Mouse (Mus musculus) midbrain, embryonic 16.5 days (tissue): ENCODE measurements around the gene Chil5. TPM values are rescaled to one million over a fixed set of nuclear protein-coding genes. Genes with fewer than 3 reads are reported as not detected.
"Not testable (repeated sequence)": the region's sequence is repeated elsewhere in the genome, so short reads cannot be mapped to it uniquely, and the experiment has no call there.

Experiments
- ATAC-seq: fragments of 200-750 bp; cut with Nextera tagmentation; 2 replicates; pipeline ENCODE4 v1.8.0; 2017; ENCODE audit warnings: moderate TSS enrichment
- H3K27ac ChIP-seq: fragments of 300-500 bp; sonication (generic); 2 replicates; pipeline ENCODE4 v1.5.1; 2014; ENCODE audit warnings: mild to moderate bottlenecking, low read length, mixed read lengths
- H3K27me3 ChIP-seq: fragments of 300-500 bp; sonication (generic); 2 replicates; pipeline ENCODE4 v1.6.1; 2014; ENCODE audit warnings: low read depth, low read length, mixed read lengths; ENCODE audit not compliant: control insufficient read depth, insufficient read depth
- H3K36me3 ChIP-seq: fragments of 300-500 bp; sonication (generic); 2 replicates; pipeline ENCODE4 v1.6.1; 2014; ENCODE audit warnings: mild to moderate bottlenecking, low read length, moderate library complexity, mixed read lengths; ENCODE audit not compliant: control insufficient read depth, insufficient read depth
- H3K4me1 ChIP-seq: fragments of 300-500 bp; sonication (generic); 2 replicates; pipeline ENCODE4 v1.6.1; 2014; ENCODE audit warnings: mild to moderate bottlenecking, low read length, mixed read lengths; ENCODE audit not compliant: control insufficient read depth, insufficient read depth
- H3K4me2 ChIP-seq: fragments of 300-500 bp; sonication (generic); 2 replicates; pipeline ENCODE4 v1.6.1; 2014; ENCODE audit warnings: mild to moderate bottlenecking, low read length, mixed read lengths
- H3K4me3 ChIP-seq: fragments of 300-500 bp; sonication (generic); 2 replicates; pipeline ENCODE4 v1.5.1; 2014; ENCODE audit warnings: low read depth, mild to moderate bottlenecking, low read length, moderate library complexity, mixed read lengths
- H3K9ac ChIP-seq: fragments of 300-500 bp; sonication (generic); 2 replicates; pipeline ENCODE4 v1.6.1; 2014; ENCODE audit warnings: low read depth, low read length, mixed read lengths
- H3K9me3 ChIP-seq: fragments of 300-500 bp; sonication (generic); replicated peaks from 2 replicates; pipeline ENCODE4 v1.6.1; 2014; ENCODE audit warnings: mild to moderate bottlenecking, low read length, mixed read lengths; ENCODE audit not compliant: control insufficient read depth, poor library complexity, severe bottlenecking
- WGBS: fragments of 180-500 bp; shearing (Covaris S2); extraction: QIAGEN DNeasy Blood & Tissue Kit; methylation state at CpG from one replicate; pipeline ENCODE4 v1.1.7; 2014; 5-methylcytosine and 5-hydroxymethylcytosine counted together
- polyA plus RNA-seq: library from polyadenylated mRNA; unstranded; fragments of >200 nt; fragmentation: Nextera tagmentation; extraction: Ambion mirVana; gene quantifications from 2 replicates; pipeline ENCODE4 v1.2.1, GENCODE M21; 2015

Gene Chil5
- not detected in 2 replicates for polyA plus RNA-seq

DNA sequence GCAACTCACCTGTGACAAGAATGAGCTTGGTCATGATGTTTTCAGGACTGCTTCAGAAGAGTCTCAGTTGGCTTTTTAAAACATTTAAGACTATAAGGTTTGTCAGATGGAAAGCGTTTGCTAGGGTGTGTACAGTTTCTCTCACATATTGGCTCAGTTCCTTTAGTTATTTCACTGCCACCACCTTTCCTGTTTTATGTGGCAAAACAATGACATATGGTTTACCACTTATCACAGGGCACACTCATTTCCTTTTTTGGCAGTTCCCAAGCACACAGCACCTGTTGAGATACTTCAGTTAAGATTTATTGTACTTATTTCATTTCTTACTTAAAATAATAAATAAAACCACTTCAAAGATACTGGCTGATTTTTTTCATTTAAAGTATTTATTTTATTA is at the start of gene Chil5:
TSS of gene Chil5 (minus strand) at position 34 of the 400 bp plus-strand sequence.
- no peak for ATAC-seq
- H3K4me3 ChIP-seq, result no peak within 1 kb of the TSS

DNA sequence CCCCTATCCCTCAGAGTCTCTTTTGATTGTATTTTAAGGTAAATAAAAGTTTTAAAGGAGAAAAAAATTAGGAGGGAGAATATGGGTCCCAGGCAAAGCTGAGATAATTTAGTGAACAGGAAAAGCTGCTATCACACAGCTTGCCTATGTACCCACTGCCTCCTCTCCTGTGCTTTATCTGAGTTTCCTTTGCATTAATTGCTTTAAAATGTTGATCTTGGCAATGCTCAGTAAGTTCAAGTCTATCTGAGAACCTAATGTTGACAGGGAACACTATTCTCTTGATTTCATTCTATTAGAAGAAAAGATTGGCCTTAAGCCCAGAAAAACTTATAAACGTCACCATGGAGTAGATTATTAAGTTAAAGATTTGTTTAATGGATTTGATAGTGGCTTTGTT is 42.2 kb upstream of the Chil5 start:
- ATAC-seq, result no peak
- Histone ChIP-seq H3K4me1 (no peaks in the 10 kb centered on the region), H3K9me3 (no peaks in the 10 kb centered on the region), H3K27me3 (no peaks in the 10 kb centered on the region), H3K9ac (no peak overlapping the region), H3K4me3 (no peak overlapping the region), H3K36me3 (no peaks in the 10 kb centered on the region), H3K4me2 (no peak overlapping the region), H3K27ac (no peak overlapping the region)
- 80% methylated on average over 1 of the region's 1 CpGs for WGBS

More for the DNA sequence above, at the start of gene Chil5:
- WGBS, result 91% methylated on average over 1 of the region's 1 CpGs
- no peaks in the 10 kb centered on the region for H3K4me1 ChIP-seq
- no peak within 1 kb of the TSS for H3K27ac ChIP-seq
- no peak within 1 kb of the TSS for H3K4me2 ChIP-seq
- H3K27me3 ChIP-seq, result no peaks in the 10 kb centered on the region
- no peaks in the 10 kb centered on the region for H3K36me3 ChIP-seq
- H3K9me3 ChIP-seq, result no peaks in the 10 kb centered on the region
- no peak within 1 kb of the TSS for H3K9ac ChIP-seq

DNA sequence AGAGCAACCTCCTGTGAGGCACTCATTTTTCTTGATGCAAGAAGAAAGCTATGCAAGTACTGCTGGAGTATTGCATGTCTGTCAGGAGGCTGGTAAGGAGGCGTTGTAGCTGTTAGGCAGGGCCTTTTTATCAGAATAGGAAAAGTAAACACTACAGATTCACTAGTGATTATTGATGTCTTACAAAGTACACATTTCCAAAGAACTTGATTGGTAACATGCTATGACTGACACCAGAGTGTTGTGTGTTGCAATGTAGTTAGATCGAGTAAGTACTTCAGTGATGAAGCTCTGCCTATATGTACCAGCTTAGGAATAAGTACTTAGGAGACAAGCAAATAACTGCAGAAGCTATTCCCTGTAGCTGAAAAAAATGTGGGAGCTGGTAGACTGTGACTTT is 38.4 kb upstream of the Chil5 start:
- Histone ChIP-seq H3K4me1 (no peaks in the 10 kb centered on the region), H3K9ac (no peak overlapping the region), H3K27ac (no peak overlapping the region), H3K36me3 (no peaks in the 10 kb centered on the region), H3K9me3 (no peaks in the 10 kb centered on the region), H3K27me3 (no peaks in the 10 kb centered on the region), H3K4me2 (no peak overlapping the region), H3K4me3 (no peak overlapping the region)
- no peak for ATAC-seq
- WGBS, result 90% methylated on average over 2 of the region's 2 CpGs

DNA sequence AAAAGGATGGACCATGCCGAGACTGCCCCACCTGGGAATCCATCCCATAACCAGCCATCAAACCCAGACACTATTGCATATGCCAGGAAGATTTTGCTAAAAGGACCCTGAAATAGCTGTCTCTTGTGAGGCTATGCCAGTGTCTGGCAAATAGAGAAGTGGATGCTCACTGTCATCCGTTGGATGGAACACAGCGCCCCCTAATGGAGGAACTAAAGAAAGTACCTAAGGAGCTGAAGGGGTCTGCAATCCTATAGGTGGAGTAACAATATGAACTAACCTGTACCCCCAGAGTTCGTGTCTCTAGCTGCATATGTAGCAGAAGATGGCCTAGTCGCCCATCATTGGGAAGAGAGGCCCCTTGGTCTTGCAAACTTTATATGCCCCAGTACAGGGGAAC is 35.1 kb upstream of the Chil5 start:
- H3K9me3 ChIP-seq, H3K9ac ChIP-seq, H3K36me3 ChIP-seq, H3K4me1 ChIP-seq, H3K27me3 ChIP-seq, ATAC-seq, H3K4me3 ChIP-seq, H3K4me2 ChIP-seq, H3K27ac ChIP-seq: not testable (repeated sequence)
- 35% methylated on average over 5 of the region's 5 CpGs for whole genome bisulfite sequencing

DNA sequence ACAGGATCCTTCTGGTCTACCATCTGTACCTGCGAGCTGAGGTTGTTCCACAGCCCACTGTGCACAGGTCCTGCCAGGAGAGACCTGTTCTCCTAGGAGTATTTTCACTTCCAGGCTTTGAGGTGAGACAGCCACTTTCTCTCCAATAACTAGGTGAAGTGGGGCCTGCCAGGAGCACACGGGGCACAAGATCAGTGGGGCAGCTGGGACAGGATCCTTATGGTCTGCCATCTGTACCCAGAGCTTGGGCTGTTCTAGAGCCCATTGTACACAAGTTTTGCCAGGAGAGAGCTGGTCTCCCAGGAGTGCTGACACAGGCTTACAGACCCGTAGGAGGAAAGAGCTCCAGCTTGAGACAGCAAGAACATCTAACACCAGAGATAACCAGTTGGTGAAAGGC is 25.4 kb upstream of the Chil5 start:
- Histone ChIP-seq H3K9ac (no peak overlapping the region), H3K27ac (no peak overlapping the region), H3K4me3 (no peak overlapping the region), H3K27me3 (no peaks in the 10 kb centered on the region), H3K36me3 (no peaks in the 10 kb centered on the region), H3K4me1 (no peaks in the 10 kb centered on the region), H3K9me3 (no peaks in the 10 kb centered on the region), H3K4me2 (no peak overlapping the region)
- 82% methylated on average over 3 of the region's 3 CpGs for WGBS
- no peak for ATAC-seq

DNA sequence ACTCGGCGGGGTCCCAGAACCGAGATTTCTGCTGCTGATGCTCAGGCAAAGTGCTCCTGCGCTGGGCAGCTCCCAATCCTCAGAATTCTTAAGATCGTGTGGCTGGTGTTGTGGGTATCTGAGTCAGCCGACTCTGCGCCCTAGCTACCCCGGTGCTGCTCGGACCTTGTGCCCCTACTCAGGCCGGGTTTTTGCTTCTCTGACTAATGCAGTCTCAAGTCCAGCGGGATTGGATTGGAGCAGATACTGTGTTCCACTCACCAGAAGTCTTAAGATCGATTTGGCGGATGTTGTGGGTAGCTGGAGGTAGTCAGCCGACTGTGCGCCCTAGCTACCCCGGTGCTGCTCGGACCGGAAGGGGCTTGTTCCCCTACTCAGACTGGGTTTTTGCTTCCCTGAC is 19.3 kb upstream of the Chil5 start:
- no peaks in the 10 kb centered on the region for H3K9me3 ChIP-seq
- 77% methylated on average over 18 of the region's 18 CpGs for whole genome bisulfite sequencing

DNA sequence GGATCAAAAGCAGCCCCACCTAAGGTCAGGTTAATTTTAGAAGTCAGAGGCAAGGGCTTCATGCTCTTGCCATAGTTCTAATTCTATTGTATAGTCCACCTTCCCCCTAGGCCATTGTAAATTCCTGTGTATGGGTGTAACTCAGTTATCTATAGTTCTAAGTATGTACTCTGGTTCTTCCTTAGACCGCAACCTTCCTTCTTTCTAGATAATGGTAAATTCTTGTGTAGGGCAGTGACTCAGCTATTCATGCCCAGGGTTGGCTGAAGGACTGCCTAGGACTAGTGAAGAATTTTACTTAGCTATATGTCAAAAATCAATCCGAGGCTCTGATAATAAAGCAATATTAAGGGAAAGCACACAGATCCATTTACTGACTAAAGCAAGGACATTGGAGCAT is 7.7 kb upstream of the Chil5 start:
- H3K4me1 ChIP-seq, result no peaks in the 10 kb centered on the region
- H3K4me2 ChIP-seq, result no peak overlapping the region
- no peak overlapping the region for H3K4me3 ChIP-seq
- ATAC-seq, result no peak
- H3K27ac ChIP-seq, result no peak overlapping the region
- H3K36me3 ChIP-seq, result no peaks in the 10 kb centered on the region
- no peak overlapping the region for H3K9ac ChIP-seq
- no peaks in the 10 kb centered on the region for H3K27me3 ChIP-seq
- no peaks in the 10 kb centered on the region for H3K9me3 ChIP-seq
- 91% methylated on average over 2 of the region's 2 CpGs for WGBS

More for the DNA sequence above, 19.3 kb upstream of the Chil5 start:
- ATAC-seq, result no peak
- Histone ChIP-seq H3K36me3 (no peaks in the 10 kb centered on the region), H3K4me2 (no peak overlapping the region), H3K9ac (no peak overlapping the region), H3K4me1 (no peaks in the 10 kb centered on the region), H3K27me3 (no peaks in the 10 kb centered on the region), H3K4me3 (no peak overlapping the region), H3K27ac (no peak overlapping the region)

DNA sequence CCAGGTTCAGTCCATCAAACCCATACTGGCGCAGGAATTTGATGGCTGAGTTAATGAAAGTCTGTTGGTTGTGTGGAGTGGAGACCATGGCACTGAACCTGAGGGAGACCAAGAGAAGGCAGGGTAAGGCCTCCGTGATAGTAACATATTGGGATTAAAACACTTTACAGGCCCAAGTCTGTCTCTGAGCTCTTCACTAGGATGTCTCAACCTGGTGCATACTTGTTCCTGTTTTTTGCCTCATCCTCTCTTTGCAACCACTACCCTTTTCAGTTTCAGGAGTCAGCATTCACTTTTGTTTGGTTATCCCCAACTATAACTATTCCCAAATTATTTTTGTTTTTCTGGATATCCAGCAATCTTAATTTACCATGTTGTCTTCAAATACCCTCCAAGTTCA is 8.5 kb downstream of the Chil5 start:
- no peaks in the 10 kb centered on the region for H3K4me1 ChIP-seq
- H3K27ac ChIP-seq, result no peak overlapping the region
- no peaks in the 10 kb centered on the region for H3K36me3 ChIP-seq
- no peak overlapping the region for H3K4me2 ChIP-seq
- ATAC-seq, result no peak
- no peak overlapping the region for H3K9ac ChIP-seq
- H3K4me3 ChIP-seq, result no peak overlapping the region
- WGBS, result 87% methylated on average over 2 of the region's 2 CpGs
- H3K27me3 ChIP-seq, result no peaks in the 10 kb centered on the region
- H3K9me3 ChIP-seq, result no peaks in the 10 kb centered on the region

DNA sequence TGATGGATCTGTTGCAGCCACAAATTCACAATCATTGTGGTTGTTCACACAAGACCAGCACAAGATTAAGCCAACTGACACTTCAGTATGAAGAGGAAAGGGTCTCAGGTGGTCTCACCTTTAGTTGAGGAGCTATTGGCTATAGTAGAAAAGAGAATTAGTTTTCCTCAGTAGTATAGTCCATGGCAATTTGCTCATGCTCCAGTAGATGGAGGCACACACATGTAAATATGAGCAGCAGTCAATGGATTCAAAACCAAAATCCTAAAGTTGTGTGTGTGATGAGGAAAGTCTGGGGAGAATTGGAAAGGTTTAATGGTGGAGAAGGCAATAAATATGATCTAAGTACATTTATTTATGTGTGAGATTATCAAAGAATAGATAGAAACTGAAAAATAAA is 10.8 kb downstream of the Chil5 start:
- Histone ChIP-seq H3K4me1 (no peaks in the 10 kb centered on the region), H3K36me3 (no peaks in the 10 kb centered on the region), H3K9ac (no peak overlapping the region), H3K27ac (no peak overlapping the region), H3K9me3 (no peaks in the 10 kb centered on the region), H3K4me2 (no peak overlapping the region), H3K4me3 (no peak overlapping the region), H3K27me3 (no peaks in the 10 kb centered on the region)
- no peak for ATAC-seq

DNA sequence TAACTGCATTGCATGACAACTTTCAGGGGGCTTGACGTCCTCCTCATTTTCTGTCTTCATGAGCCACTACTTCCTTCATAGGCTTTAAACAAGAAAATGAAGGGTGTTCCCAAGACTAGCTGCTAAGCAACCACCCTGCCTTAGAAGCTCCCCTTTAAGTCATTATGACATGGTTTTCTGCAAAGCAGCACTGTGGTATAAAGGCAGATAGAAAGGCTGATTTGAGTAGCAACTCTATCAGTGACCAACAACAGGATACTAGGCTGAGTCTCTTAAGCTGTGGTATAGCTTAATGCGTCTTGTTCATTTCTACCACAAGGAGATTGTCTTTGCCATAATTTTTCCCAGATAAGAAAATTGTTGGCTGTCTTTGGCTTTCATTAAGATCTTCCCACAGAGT is 18.1 kb downstream of the Chil5 start, which contains the start of gene Pifo:
TSS of gene Pifo (minus strand) at position 101 of the 400 bp plus-strand sequence.
- no peak within 1 kb of the TSS for H3K4me2 ChIP-seq
- no peaks in the 10 kb centered on the region for H3K4me1 ChIP-seq
- H3K4me3 ChIP-seq, result no peak within 1 kb of the TSS
- no peak within 1 kb of the TSS for H3K9ac ChIP-seq
- no peaks in the 10 kb centered on the region for H3K9me3 ChIP-seq
- 94% methylated on average over 2 of the region's 2 CpGs for WGBS
- ATAC-seq, result no peak
- H3K36me3 ChIP-seq, result no peaks in the 10 kb centered on the region
- no peak within 1 kb of the TSS for H3K27ac ChIP-seq
- H3K27me3 ChIP-seq, result no peaks in the 10 kb centered on the region
